Mouse (Mus musculus) heart, adult 2 months (tissue): ENCODE results near the gene Wdr86.

Experiments
- CTCF ChIP-seq: fragments of 200-600 bp; IDR thresholded peaks from 2 replicates; pipeline ENCODE4 v1.8.1; 2022; ENCODE audit warnings: antibody characterized with exemption, mild to moderate bottlenecking, moderate library complexity
- POLR2A ChIP-seq: fragments of 200-500 bp; IDR thresholded peaks from 2 replicates; pipeline ENCODE4 v1.6.1; 2011; ENCODE audit warnings: mild to moderate bottlenecking, low read depth, low read length, control low read depth; ENCODE audit not compliant: insufficient read depth

GRCm38 (mm10) chr5:24713987-24714386, 16.5 kb downstream of the Wdr86 start:
- TF ChIP-seq CTCF (no peak), POLR2A (no peak)
